Mouse (Mus musculus) midbrain, postnatal 0 days (tissue): Measurements from ENCODE around the gene Ahctf1. TPM values are rescaled to one million over a fixed set of nuclear protein-coding genes. Genes with fewer than 3 reads are reported as not detected.

Experiments used
- ATAC-seq: fragments of 200-750 bp; cut with Nextera tagmentation; 2 replicates; pipeline ENCODE4 v1.8.0; 2017; ENCODE audit warnings: moderate number of reproducible peaks, mild to moderate bottlenecking, moderate TSS enrichment, moderate library complexity; ENCODE audit not compliant: low FRiP score
- DNase-seq: peaks from one replicate; pipeline ENCODE4 v3.0.0-alpha.2; 2015; ENCODE audit warnings: low spot score
- H3K27ac ChIP-seq: fragments of 300-500 bp; sonication (generic); 2 replicates; pipeline ENCODE4 v1.5.1; 2014; ENCODE audit warnings: low read depth, mild to moderate bottlenecking, low read length, mixed read lengths
- H3K27me3 ChIP-seq: fragments of 300-500 bp; sonication (generic); 2 replicates; pipeline ENCODE4 v1.6.1; 2014; ENCODE audit warnings: low read length, control low read depth, mixed read lengths; ENCODE audit not compliant: insufficient read depth
- H3K36me3 ChIP-seq: fragments of 300-500 bp; sonication (generic); 2 replicates; pipeline ENCODE4 v1.6.1; 2014; ENCODE audit warnings: low read length, control low read depth, mixed read lengths; ENCODE audit not compliant: insufficient read depth
- H3K4me1 ChIP-seq: fragments of 300-500 bp; sonication (generic); 2 replicates; pipeline ENCODE4 v1.6.1; 2014; ENCODE audit warnings: mild to moderate bottlenecking, control low read depth, antibody characterized with exemption, low read length, mixed read lengths; ENCODE audit not compliant: insufficient read depth
- H3K4me2 ChIP-seq: fragments of 300-500 bp; sonication (generic); 2 replicates; pipeline ENCODE4 v1.6.1; 2014; ENCODE audit warnings: low read depth, mild to moderate bottlenecking, low read length, mixed read lengths; ENCODE audit not compliant: poor library complexity, severe bottlenecking
- H3K4me3 ChIP-seq: fragments of 300-500 bp; sonication (generic); 2 replicates; pipeline ENCODE4 v1.5.1; 2014; ENCODE audit warnings: low read depth, mild to moderate bottlenecking, low read length, moderate library complexity
- H3K9ac ChIP-seq: fragments of 300-500 bp; sonication (generic); replicated peaks from 2 replicates; pipeline ENCODE4 v1.6.1; 2014; ENCODE audit warnings: mild to moderate bottlenecking, low read length, moderate library complexity, mixed read lengths; ENCODE audit not compliant: poor library complexity, severe bottlenecking
- H3K9me3 ChIP-seq: fragments of 300-500 bp; sonication (generic); 2 replicates; pipeline ENCODE4 v1.6.1; 2016; ENCODE audit warnings: low read length, control low read depth
- CTCF ChIP-seq: IDR thresholded peaks from 2 replicates; pipeline ENCODE4 v1.5.1; 2016; ENCODE audit warnings: antibody characterized with exemption, mild to moderate bottlenecking
- WGBS: fragments of 180-500 bp; shearing (Covaris S2); extraction: QIAGEN DNeasy Blood & Tissue Kit; methylation state at CpG from one replicate; pipeline ENCODE4 v1.1.7; 2014; 5-methylcytosine and 5-hydroxymethylcytosine counted together
- polyA plus RNA-seq: library from polyadenylated mRNA; unstranded; fragments of >200 nt; fragmentation: Nextera tagmentation; extraction: Ambion mirVana; gene quantifications from 2 replicates; pipeline ENCODE4 v1.2.1, GENCODE M21; 2015
- total RNA-seq: library from RNA; depleted of rRNA; stranded (reverse); fragments of >200 nt; gene quantifications from 2 replicates; pipeline ENCODE4 v1.2.3, GENCODE M21; 2014

The Ahctf1 gene
- total and polyA plus RNA-seq, 2 experiments from 2014 or later, result 9.3 to 20.7 TPM

GRCm38 (mm10) chr1:179802610-179803512, 619 bp downstream of the Ahctf1 start, which contains the start of gene Gm10518:
Gene Gm10518, plus strand, starts transcription at chr1:179803376.
- WGBS, result under 1% methylated on average over 54 of the region's 94 CpGs
- H3K9me3 ChIP-seq, result no peaks in the 10 kb centered on the region
- peak; percentile 74 for ATAC-seq

DNA sequence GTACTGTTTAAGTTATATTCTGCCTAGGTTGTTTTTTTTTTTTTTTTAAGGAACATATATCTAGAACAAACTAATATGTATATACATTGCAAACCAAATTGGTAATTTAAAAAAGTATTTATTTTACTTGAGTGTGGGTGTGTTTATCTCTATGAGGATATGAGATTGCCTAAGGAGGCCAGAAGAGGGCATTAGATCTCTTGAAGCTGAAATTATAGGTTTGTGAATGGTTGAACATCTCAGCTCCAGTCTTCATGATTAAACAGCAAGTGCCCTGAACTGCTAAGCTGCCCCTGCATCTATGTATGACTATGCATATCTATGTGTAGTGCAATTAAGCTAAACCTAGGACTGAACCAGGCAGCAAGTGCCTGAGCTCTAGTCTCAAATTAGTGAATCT, 4.7 kb downstream of the Ahctf1 start:
- DNase-seq (no peak), ATAC-seq (no peak)
- no peak overlapping the region for H3K4me2 ChIP-seq
- H3K36me3 ChIP-seq, result peaks cover 21% of the 10 kb centered on the region
- no peak overlapping the region for H3K9ac ChIP-seq
- H3K27me3 ChIP-seq, result no peaks in the 10 kb centered on the region
- H3K4me3 ChIP-seq, result no peak overlapping the region
- H3K27ac ChIP-seq, result no peak overlapping the region
- H3K9me3 ChIP-seq, result no peaks in the 10 kb centered on the region
- H3K4me1 ChIP-seq, result 0 out of 2 replicates have a peak, but pooled peaks cover 7% of the 10 kb centered on the region
- TF ChIP-seq CTCF, result peak; percentile 38; the same call in 1 of the 2 replicates

More at GRCm38 (mm10) chr1:179802610-179803512, 619 bp downstream of the Ahctf1 start, which contains the start of gene Gm10518:
- DNase-seq, result peak; percentile 25
- Histone ChIP-seq H3K4me1 (0 out of 2 replicates have a peak, but pooled peaks cover 7% of the 10 kb centered on the region), H3K4me3 (peak within 1 kb of the TSS; percentile 92), H3K27me3 (no peaks in the 10 kb centered on the region), H3K4me2 (peak within 1 kb of the TSS; percentile 77), H3K27ac (peak within 1 kb of the TSS; percentile 89), H3K36me3 (no peaks in the 10 kb centered on the region), H3K9ac (peak within 1 kb of the TSS; percentile 86)
- TF ChIP-seq CTCF, result no peak

GRCm38 (mm10) chr1:179787281-179787680, 16.2 kb downstream of the Ahctf1 start:
- H3K9ac ChIP-seq, result no peak overlapping the region
- H3K4me2 ChIP-seq, result no peak overlapping the region
- no peak for DNase-seq
- H3K4me3 ChIP-seq, result no peak overlapping the region
- H3K27ac ChIP-seq, result no peak overlapping the region
- H3K9me3 ChIP-seq, result no peaks in the 10 kb centered on the region
- no peak for ATAC-seq
- 78% methylated on average over 4 of the region's 4 CpGs for WGBS
- no peaks in the 10 kb centered on the region for H3K4me1 ChIP-seq
- peaks cover 33% of the 10 kb centered on the region for H3K36me3 ChIP-seq
- no peaks in the 10 kb centered on the region for H3K27me3 ChIP-seq
- TF ChIP-seq CTCF, result no peak

GRCm38 (mm10) chr1:179785502-179785901, 18.0 kb downstream of the Ahctf1 start:
- Histone ChIP-seq H3K9ac (no peak overlapping the region), H3K4me2 (no peak overlapping the region), H3K27me3 (no peaks in the 10 kb centered on the region), H3K4me3 (no peak overlapping the region), H3K27ac (no peak overlapping the region), H3K36me3 (peaks cover 37% of the 10 kb centered on the region), H3K4me1 (no peaks in the 10 kb centered on the region), H3K9me3 (no peaks in the 10 kb centered on the region)
- no peak for TF ChIP-seq CTCF
- ATAC-seq (no peak), DNase-seq (no peak)
- 94% methylated on average over 5 of the region's 5 CpGs for WGBS

- WGBS, result 85% methylated on average over 4 of the region's 4 CpGs
- H3K4me1 ChIP-seq, result no peaks in the 10 kb centered on the region
These were observed 19.4 kb downstream of the Ahctf1 start for GRCm38 (mm10) chr1:179784098-179784497.

DNA sequence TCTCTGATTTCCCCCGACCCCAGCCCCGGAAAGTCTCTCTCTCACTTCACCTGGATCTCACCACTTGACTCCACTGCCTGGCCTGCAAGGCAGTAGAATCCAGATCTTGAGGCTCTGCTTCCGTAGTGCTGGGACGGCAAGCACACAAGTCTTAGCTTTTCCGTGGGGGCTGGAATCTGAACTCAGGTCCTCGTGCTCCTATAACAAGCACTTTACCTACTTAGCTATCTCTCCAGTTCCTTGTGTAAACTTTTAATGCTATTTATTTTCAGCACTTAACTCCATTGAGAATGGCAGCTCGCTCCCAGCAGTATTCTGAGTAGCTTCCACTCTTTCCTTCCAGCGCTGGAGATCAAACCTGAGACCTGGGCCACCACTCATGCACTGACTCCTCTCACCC, 26.6 kb downstream of the Ahctf1 start:
- Histone ChIP-seq H3K9me3 (no peaks in the 10 kb centered on the region), H3K27ac (no peak overlapping the region), H3K4me2 (no peak overlapping the region), H3K27me3 (no peaks in the 10 kb centered on the region), H3K9ac (no peak overlapping the region), H3K36me3 (peaks cover 54% of the 10 kb centered on the region), H3K4me3 (no peak overlapping the region), H3K4me1 (no peaks in the 10 kb centered on the region)
- no peak for TF ChIP-seq CTCF
- DNase-seq (no peak), ATAC-seq (no peak)
- 95% methylated on average over 8 of the region's 8 CpGs for WGBS

More at GRCm38 (mm10) chr1:179784098-179784497, 19.4 kb downstream of the Ahctf1 start:
- ATAC-seq, result no peak
- no peak for DNase-seq
- peaks cover 40% of the 10 kb centered on the region for H3K36me3 ChIP-seq
- no peak for TF ChIP-seq CTCF
- H3K4me2 ChIP-seq, result no peak overlapping the region
- no peaks in the 10 kb centered on the region for H3K27me3 ChIP-seq
- no peak overlapping the region for H3K27ac ChIP-seq
- H3K9ac ChIP-seq, result no peak overlapping the region
- no peaks in the 10 kb centered on the region for H3K9me3 ChIP-seq
- H3K4me3 ChIP-seq, result no peak overlapping the region
